Mouse (Mus musculus) B cell, adult 2 months (primary cell): ENCODE results near the gene B3gnt2.

Source experiments
- DNase-seq, 2 experiments: peaks; one replicate each; pipeline ENCODE4 v3.0.0; 2022

B3gnt2 gene

GRCm38 (mm10) chr11:22860335-22861227, at the start of gene B3gnt2:
TSS of gene B3gnt2 (minus strand) at chr11:22860961.
- peak in 1 of 2 experiments; percentile 66 for DNase-seq

- DNase-seq, result no peak
Measured at GRCm38 (mm10) chr11:22906453-22906865, 45.7 kb upstream of the B3gnt2 start.

GRCm38 (mm10) chr11:22902923-22903322, 42.2 kb upstream of the B3gnt2 start:
- no peak for DNase-seq

GRCm38 (mm10) chr11:22900041-22900440, 39.3 kb upstream of the B3gnt2 start:
- DNase-seq, result no peak

- no peak for DNase-seq
Measured at GRCm38 (mm10) chr11:22897642-22898041, 36.9 kb upstream of the B3gnt2 start.

GRCm38 (mm10) chr11:22897127-22897526, 36.4 kb upstream of the B3gnt2 start:
- no peak for DNase-seq

- peak in 1 of 2 experiments; percentile 2 for DNase-seq
Measured at GRCm38 (mm10) chr11:22893075-22893474, 32.3 kb upstream of the B3gnt2 start.

- DNase-seq, result peak; percentile 46 to 59
Measured at GRCm38 (mm10) chr11:22892466-22892865, 31.7 kb upstream of the B3gnt2 start.

GRCm38 (mm10) chr11:22891876-22892275, 31.1 kb upstream of the B3gnt2 start:
- no peak for DNase-seq

- DNase-seq, result peak in 1 of 2 experiments; percentile 17
Measured at GRCm38 (mm10) chr11:22891242-22891641, 30.5 kb upstream of the B3gnt2 start.

- DNase-seq, result no peak
Measured at GRCm38 (mm10) chr11:22889224-22889623, 28.5 kb upstream of the B3gnt2 start.

GRCm38 (mm10) chr11:22886991-22887390, 26.2 kb upstream of the B3gnt2 start:
- no peak for DNase-seq

GRCm38 (mm10) chr11:22885350-22885749, 24.6 kb upstream of the B3gnt2 start:
- no peak for DNase-seq

GRCm38 (mm10) chr11:22883676-22884075, 22.9 kb upstream of the B3gnt2 start:
- DNase-seq, result no peak

GRCm38 (mm10) chr11:22882926-22883325, 22.2 kb upstream of the B3gnt2 start:
- no peak for DNase-seq

- no peak for DNase-seq
Measured at GRCm38 (mm10) chr11:22880383-22881172, 19.8 kb upstream of the B3gnt2 start.

GRCm38 (mm10) chr11:22879645-22880044, 18.9 kb upstream of the B3gnt2 start:
- DNase-seq, result no peak

GRCm38 (mm10) chr11:22876680-22877330, 16.0 kb upstream of the B3gnt2 start:
- no peak for DNase-seq

- DNase-seq, result no peak
Measured at GRCm38 (mm10) chr11:22875279-22875678, 14.5 kb upstream of the B3gnt2 start.

GRCm38 (mm10) chr11:22874747-22875146, 14.0 kb upstream of the B3gnt2 start:
- no peak for DNase-seq

GRCm38 (mm10) chr11:22873383-22873782, 12.6 kb upstream of the B3gnt2 start:
- no peak for DNase-seq

GRCm38 (mm10) chr11:22872307-22872680, 11.5 kb upstream of the B3gnt2 start:
- DNase-seq, result no peak

- peak in 1 of 2 experiments; percentile 35 for DNase-seq
Measured at GRCm38 (mm10) chr11:22871628-22872306, 11.0 kb upstream of the B3gnt2 start.
